Mouse (Mus musculus) bone marrow, adult 2 months (tissue): ENCODE measurements around the gene Sertad1. TPM values are rescaled to one million over a fixed set of nuclear protein-coding genes. Genes with fewer than 3 reads are reported as not detected.
A peak's percentile ranks its signal among the peaks of the same experiment; 100 is the strongest.

Experiments used
- H3K27ac ChIP-seq: fragments of 200-500 bp; 2 replicates; pipeline ENCODE4 v1.5.1; 2012; ENCODE audit warnings: low read depth, mild to moderate bottlenecking, control low read depth, inconsistent platforms, low read length; ENCODE audit not compliant: control insufficient read depth, poor library complexity, insufficient read depth
- H3K4me1 ChIP-seq: fragments of 200-500 bp; 2 replicates; pipeline ENCODE4 v1.6.1; 2011; ENCODE audit warnings: low read length; ENCODE audit not compliant: control insufficient read depth, insufficient read depth
- H3K4me3 ChIP-seq: fragments of 200-500 bp; replicated peaks from 2 replicates; pipeline ENCODE3; 2011; ENCODE audit warnings: mild to moderate bottlenecking, low read depth, low read length, control low read depth; ENCODE audit not compliant: control insufficient read depth
- CTCF ChIP-seq: fragments of 200-500 bp; IDR thresholded peaks from 2 replicates; pipeline ENCODE4 v1.5.1; 2011; ENCODE audit warnings: low read length, control low read depth; ENCODE audit not compliant: control insufficient read depth, insufficient read depth
- POLR2A ChIP-seq: fragments of 200-500 bp; IDR thresholded peaks from 2 replicates; pipeline ENCODE4 v1.6.1; 2011; ENCODE audit warnings: low read depth, mild to moderate bottlenecking, control low read depth, low read length, borderline replicate concordance; ENCODE audit not compliant: control insufficient read depth
- WGBS: fragments of 180-500 bp; shearing (Covaris S2); methylation state at CpG from one replicate; pipeline ENCODE4 v1.1.7; 2018; 5-methylcytosine and 5-hydroxymethylcytosine counted together
- polyA plus RNA-seq: library from polyadenylated mRNA; stranded (reverse); fragments of >200 nt; gene quantifications from 2 replicates; pipeline ENCODE4 v1.2.4, GENCODE M21; 2011; ENCODE audit warnings: low replicate concordance; ENCODE audit not compliant: missing spikeins, insufficient read depth, insufficient read length

Sertad1 gene
- polyA plus RNA-seq, 1 experiment, result 33.8 TPM

DNA sequence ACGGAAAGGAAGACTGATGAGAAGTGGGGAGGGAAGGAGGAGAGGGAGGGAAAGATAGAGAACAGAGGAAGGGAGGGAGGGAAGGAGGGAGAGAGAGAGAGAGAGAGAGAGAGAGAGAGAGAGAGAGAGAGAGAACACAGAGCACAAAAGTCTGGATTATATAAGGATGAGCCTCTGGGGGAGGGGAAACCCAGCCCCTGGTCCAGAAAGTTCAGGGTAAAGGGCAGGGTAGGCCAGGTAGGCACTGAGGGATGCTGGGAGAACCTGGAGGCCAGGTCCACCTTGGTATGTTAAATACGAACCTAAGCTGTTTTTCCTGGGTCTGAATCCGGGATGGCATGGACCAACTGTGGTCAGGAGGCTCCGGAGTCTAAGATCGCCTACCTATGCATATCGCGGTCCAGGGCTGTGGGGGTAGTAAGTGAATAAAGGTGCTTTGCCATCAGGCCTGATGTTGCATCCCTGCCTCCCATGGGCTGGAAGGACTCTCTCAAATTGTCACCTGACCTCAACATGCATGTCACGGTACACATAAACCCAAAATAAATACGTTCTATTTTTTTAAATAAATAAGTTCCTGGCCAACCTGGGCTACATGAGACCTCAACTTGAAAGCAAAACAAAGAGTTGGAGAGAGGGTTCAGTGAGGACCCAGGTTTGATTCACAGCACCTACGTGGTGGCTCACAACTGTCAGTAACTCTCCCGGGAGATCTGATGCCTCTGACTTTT lies 15.2 kb upstream of the Sertad1 start:
- whole genome bisulfite sequencing, result 91% methylated on average over 11 of the region's 11 CpGs
- no peaks in the 10 kb centered on the region for H3K4me1 ChIP-seq
- no peak overlapping the region for H3K27ac ChIP-seq
- H3K4me3 ChIP-seq, result no peak overlapping the region
- TF ChIP-seq CTCF (no peak), POLR2A (no peak)

DNA sequence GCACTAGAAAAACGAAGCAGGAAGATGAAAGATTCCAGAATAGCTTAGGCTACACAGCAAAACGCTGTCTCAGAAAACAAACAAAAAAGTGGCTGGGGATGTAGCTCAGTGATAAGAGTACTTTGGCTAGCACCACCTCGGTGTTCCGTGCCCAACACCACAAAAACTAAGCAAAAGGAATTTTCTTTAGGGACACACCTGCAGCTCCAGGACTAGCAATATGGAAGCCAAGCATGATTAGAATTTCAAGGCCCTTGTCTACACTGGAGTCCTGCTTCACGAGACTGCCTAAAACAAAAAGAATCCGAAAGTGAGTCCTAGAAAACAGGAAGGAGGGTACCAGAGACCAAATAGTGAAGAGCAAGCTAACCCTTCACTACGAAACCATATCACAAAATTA lies 14.1 kb upstream of the Sertad1 start:
- WGBS, result under 1% methylated on average over 7 of the region's 7 CpGs

DNA sequence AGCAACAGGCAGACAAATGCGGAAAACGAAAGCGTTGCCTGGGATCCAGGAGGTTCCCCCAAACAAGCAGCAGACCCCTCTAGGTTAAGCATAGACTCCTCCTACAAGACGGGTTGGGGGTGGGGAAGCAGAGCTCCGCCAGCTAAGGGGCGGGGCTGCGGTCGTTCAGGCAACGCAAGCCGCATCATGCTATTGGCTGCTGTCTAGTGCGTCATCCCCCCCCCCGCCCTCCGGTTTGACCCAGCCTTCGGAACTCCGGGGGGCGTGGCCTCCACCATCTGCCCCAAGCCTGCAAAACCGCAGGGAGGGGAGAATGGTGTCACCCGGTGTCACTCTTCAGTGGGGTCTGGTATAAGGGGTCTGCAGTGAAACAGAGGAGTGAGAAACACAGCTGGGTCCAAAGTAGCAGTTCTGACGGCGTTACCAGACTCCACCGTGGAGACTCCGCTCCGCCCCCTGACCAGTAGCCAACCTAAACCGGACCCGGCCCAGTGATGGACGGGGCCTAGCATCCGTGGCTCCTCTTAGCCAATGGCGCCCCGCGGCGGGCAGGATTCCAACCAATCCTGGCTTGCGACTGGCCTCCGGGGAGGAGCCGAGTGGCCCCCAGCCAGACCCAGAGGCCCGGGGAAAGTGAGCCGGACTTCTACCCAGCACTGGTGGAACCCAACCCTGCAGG lies 13.4 kb upstream of the Sertad1 start, which contains the start of gene Sertad3:
TSS of gene Sertad3 (plus strand) at position 613 of the 679 bp plus-strand sequence.
- Histone ChIP-seq H3K27ac (peak within 1 kb of the TSS; percentile 95), H3K4me1 (no peaks in the 10 kb centered on the region), H3K4me3 (peak within 1 kb of the TSS; percentile 69)
- no peak for TF ChIP-seq CTCF
- TF ChIP-seq POLR2A, result peak; percentile 69; the same call in 1 of the 2 replicates
- under 1% methylated on average over 36 of the region's 36 CpGs for WGBS

More for the DNA sequence above, 14.1 kb upstream of the Sertad1 start:
- TF ChIP-seq CTCF, result no peak
- no peak for TF ChIP-seq POLR2A
- Histone ChIP-seq H3K4me1 (no peaks in the 10 kb centered on the region), H3K4me3 (peak overlapping the region; percentile 64), H3K27ac (peak overlapping the region; percentile 66; the same call in 1 of the 2 replicates)

DNA sequence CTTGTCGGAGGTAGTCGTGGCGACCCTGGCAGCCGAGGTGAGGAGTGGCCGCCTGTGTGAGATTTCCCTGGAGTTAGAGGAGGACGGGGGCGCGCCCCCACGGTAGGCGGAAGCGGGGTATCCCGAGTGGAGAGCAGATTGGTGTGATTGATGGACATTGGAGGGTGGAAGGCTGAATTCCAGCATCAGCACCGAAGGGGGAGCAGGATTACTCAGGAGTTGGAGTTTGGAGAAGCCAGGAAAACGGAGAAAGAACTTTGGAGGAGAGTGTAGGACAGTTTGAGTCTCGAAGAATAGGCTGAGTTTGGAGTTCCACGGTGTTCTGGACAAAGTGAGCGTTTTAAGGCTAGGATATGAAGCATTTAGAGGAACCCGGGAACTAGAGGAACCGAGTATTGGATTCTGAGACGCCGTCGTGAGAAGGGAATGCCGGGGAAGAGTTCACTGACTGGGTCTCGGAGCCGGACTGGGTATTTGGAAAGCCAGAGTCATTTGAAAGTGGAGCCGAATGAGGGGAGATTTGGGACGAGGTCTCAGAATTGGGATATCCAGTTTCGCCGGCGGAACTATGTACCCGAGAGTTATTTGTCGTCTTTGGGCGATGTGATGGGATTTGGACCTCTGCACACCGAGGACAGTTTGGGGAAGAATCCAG lies 12.7 kb upstream of the Sertad1 start:
- H3K27ac ChIP-seq, result peak overlapping the region; percentile 95
- TF ChIP-seq CTCF (no peak), POLR2A (no peak)
- peak overlapping the region; percentile 69 for H3K4me3 ChIP-seq
- H3K4me1 ChIP-seq, result no peaks in the 10 kb centered on the region
- WGBS, result under 1% methylated on average over 34 of the region's 34 CpGs

DNA sequence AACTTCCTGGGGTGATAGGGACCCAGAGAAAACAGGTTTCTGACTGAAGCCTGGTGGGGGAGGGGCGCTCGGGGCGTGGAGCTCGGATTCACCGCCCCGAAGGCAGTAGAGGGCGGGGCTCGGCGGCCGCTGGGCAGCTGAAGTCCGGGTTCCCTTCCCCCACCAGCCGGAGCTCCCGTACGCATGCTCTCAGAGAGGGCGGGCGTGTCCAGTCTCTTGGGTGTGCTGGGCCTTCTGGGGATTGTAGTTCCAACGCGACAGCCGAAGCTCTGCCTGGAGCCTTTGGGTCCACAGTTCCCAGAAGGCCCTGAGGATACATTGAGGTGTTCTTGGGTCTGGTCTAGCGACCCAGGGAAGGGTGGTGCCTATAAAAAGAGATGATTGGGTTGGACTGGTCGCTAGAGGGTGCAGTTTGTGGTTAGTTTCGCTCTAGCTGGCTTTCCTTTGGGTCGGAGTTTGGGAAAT lies 12.2 kb upstream of the Sertad1 start:
- WGBS, result under 1% methylated on average over 23 of the region's 23 CpGs

DNA sequence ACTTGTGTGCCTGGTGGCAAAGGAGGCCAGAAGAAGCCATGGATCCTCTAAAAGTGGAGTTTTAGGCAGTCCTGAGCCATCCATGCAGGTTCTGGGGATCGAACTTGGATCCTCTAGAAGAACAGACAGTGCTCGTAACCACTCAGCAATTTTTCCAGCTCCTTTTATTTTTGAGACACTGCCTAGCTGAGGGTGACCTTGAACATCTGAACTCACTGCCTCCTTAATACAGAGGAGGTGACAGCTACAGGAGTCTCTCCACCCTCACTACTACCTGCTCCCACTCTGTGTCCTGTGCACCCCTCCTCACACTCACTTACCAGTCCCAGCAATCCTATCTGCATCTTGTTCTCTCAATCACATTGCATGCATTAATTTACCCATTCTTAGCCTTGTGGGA lies 11.1 kb upstream of the Sertad1 start:
- Histone ChIP-seq H3K27ac (no peak overlapping the region), H3K4me3 (no peak overlapping the region), H3K4me1 (no peaks in the 10 kb centered on the region)
- WGBS, result 96% methylated on average over 2 of the region's 2 CpGs
- TF ChIP-seq CTCF, result no peak
- TF ChIP-seq POLR2A, result no peak

More for the DNA sequence above, 12.2 kb upstream of the Sertad1 start:
- peak overlapping the region; percentile 95 for H3K27ac ChIP-seq
- TF ChIP-seq CTCF (peak; percentile 38; the same call in 1 of the 2 replicates), POLR2A (no peak; the same call in 1 of the 2 replicates)
- H3K4me1 ChIP-seq, result no peaks in the 10 kb centered on the region
- peak overlapping the region; percentile 69 for H3K4me3 ChIP-seq

DNA sequence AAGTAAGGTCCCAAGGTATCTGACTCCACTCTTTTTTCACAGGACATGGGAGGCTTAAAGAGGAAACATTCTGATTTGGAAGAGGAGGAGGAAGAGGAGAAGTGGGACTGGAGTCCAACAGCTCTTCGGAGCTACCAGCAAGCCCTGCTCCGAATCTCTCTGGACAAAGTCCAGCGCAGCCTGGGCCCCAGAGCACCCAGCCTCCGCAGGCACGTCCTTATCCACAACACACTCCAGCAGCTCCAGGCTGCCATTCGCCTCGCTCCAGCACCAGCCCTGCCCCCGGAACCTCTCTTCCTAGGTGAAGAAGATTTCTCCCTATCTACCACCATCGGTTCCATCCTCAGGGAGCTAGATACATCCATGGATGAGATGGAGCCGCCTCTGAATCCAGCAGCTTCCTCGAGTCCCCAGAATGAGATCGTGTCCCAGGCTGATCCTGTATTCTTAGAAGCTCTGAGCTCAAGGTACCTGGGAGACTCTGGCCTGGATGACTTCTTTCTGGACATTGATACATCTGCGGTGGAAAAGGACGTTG lies 10.5 kb upstream of the Sertad1 start:
- TF ChIP-seq CTCF (no peak), POLR2A (no peak)
- WGBS, result 95% methylated on average over 14 of the region's 14 CpGs
- no peaks in the 10 kb centered on the region for H3K4me1 ChIP-seq
- H3K27ac ChIP-seq, result no peak overlapping the region
- H3K4me3 ChIP-seq, result no peak overlapping the region

DNA sequence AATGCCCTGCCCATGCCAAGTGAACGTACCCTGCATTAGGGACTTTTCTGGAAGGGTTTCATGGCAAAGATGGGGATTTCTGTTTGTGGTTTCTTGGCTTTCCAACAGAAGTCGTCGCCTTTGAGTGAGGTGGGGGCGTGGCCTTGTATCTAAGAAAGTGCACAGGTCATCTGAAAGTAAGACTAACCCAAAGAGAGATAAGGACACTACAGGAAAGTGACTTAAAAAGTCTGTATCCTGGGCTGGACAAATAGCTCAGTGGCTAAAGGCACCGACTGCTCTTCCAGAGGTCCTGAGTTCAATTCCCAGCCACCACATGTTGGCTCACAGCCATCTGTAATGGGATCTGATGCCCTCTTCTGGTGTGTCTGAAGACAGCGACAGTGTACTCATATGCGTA lies 8.1 kb upstream of the Sertad1 start:
- Histone ChIP-seq H3K27ac (no peak overlapping the region), H3K4me1 (no peaks in the 10 kb centered on the region), H3K4me3 (no peak overlapping the region)
- TF ChIP-seq CTCF (no peak), POLR2A (no peak)
- WGBS, result 60% methylated on average over 7 of the region's 7 CpGs
